Mouse (Mus musculus) forebrain, embryonic 16.5 days (tissue): ENCODE measurements around the gene Itsn1. TPM values are rescaled to one million over a fixed set of nuclear protein-coding genes. Genes with fewer than 3 reads are reported as not detected.

Experiments
- ATAC-seq: fragments of 200-750 bp; cut with Nextera tagmentation; 2 replicates; pipeline ENCODE4 v1.8.0; 2017; ENCODE audit warnings: mild to moderate bottlenecking, moderate library complexity
- H3K27ac ChIP-seq: fragments of 300-500 bp; sonication (generic); 2 replicates; pipeline ENCODE4 v1.5.1; 2014; ENCODE audit warnings: low read length, control low read depth
- H3K27me3 ChIP-seq: fragments of 300-500 bp; sonication (generic); replicated peaks from 2 replicates; pipeline ENCODE4 v1.6.1; 2014; ENCODE audit warnings: low read length; ENCODE audit not compliant: control insufficient read depth, insufficient read depth
- H3K36me3 ChIP-seq: fragments of 300-500 bp; sonication (generic); 2 replicates; pipeline ENCODE4 v1.6.1; 2014; ENCODE audit not compliant: control insufficient read depth, insufficient read depth
- H3K4me1 ChIP-seq: fragments of 300-500 bp; sonication (generic); replicated peaks from 2 replicates; pipeline ENCODE4 v1.6.1; 2014; ENCODE audit warnings: low read length; ENCODE audit not compliant: control insufficient read depth, insufficient read depth
- H3K4me2 ChIP-seq: fragments of 300-500 bp; sonication (generic); 2 replicates; pipeline ENCODE4 v1.6.1; 2014; ENCODE audit warnings: mild to moderate bottlenecking, low read length, control low read depth
- H3K4me3 ChIP-seq: fragments of 300-500 bp; sonication (generic); replicated peaks from 2 replicates; pipeline ENCODE4 v1.5.1; 2014; ENCODE audit warnings: mild to moderate bottlenecking, low read length, control low read depth
- H3K9ac ChIP-seq: fragments of 300-500 bp; sonication (generic); replicated peaks from 2 replicates; pipeline ENCODE4 v1.6.1; 2014; ENCODE audit warnings: low read depth, low read length, control low read depth
- H3K9me3 ChIP-seq: fragments of 300-500 bp; sonication (generic); 2 replicates; pipeline ENCODE4 v1.6.1; 2016; ENCODE audit warnings: low read length; ENCODE audit not compliant: control insufficient read depth
- WGBS: fragments of 180-500 bp; shearing (Covaris S2); extraction: QIAGEN DNeasy Blood & Tissue Kit; methylation state at CpG from one replicate; pipeline ENCODE4 v1.1.7; 2014; 5-methylcytosine and 5-hydroxymethylcytosine counted together
- polyA plus RNA-seq: library from polyadenylated mRNA; unstranded; fragments of >200 nt; fragmentation: Nextera tagmentation; extraction: Ambion mirVana; gene quantifications from 2 replicates; pipeline ENCODE4 v1.2.1, GENCODE M21; 2015

The Itsn1 gene
- polyA plus RNA-seq, 1 experiment from 2014 or later, result 86.3 TPM

DNA sequence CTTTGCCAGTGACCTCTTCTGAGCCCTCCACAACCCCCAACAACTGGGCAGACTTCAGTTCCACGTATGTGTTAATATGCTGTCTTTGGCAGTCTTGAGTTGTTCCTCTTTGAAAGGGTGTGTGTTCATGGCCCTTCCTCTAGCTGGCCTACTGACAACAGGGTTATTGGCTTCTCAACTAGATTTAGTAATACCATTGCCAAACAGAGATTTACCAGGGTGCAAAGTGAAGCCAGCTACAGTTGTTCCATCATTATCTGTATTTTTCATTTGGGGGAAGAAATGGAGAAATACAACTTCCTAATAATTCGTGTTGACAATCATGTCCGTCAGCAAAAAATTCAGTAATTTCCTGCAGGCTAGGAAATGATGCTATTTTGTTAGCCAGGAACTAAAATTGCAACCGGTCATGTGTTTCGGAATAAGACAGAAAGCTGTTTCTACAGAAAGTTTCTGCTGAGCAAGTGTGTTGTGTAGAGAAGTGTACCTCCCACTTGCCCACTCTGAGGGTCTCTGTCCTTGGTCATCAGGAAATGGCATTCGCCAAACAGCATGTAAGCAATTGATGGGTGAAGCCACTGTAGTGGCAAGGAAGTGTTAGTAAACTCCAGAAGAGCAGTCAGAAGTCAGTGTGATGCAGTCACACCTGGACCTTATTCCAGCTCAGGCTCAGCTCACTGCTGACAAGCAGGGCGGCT lies 120.0 kb downstream of the Itsn1 start:
- Histone ChIP-seq H3K9ac (no peak overlapping the region), H3K4me3 (no peak overlapping the region), H3K36me3 (peaks cover 13% of the 10 kb centered on the region), H3K27me3 (no peaks in the 10 kb centered on the region), H3K4me2 (no peak overlapping the region), H3K27ac (no peak overlapping the region), H3K9me3 (no peaks in the 10 kb centered on the region), H3K4me1 (no peaks in the 10 kb centered on the region)
- ATAC-seq, result no peak
- 90% methylated on average over 7 of the region's 7 CpGs for WGBS

DNA sequence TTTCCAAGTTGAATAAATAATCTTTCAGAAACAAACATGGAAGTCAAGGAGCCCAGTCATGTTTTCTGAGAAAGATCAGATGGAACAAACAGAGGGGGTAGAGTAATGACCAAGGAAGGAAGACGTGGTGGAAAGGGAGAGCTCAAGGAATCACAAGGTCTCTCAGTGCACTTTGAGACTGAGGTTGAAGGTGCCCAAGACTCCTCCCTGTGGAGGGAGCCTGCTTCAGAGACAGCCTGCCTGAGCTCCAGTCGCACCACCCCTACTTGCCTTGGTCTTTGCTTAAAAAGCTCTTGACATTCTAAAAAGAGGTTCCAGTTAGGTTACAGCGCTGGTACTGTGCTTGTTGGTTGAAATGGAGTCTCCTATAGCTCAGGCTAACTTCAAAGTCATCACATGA lies 121.1 kb downstream of the Itsn1 start:
- Histone ChIP-seq H3K27me3 (no peaks in the 10 kb centered on the region), H3K4me3 (no peak overlapping the region), H3K9ac (no peak overlapping the region), H3K27ac (no peak overlapping the region), H3K9me3 (no peaks in the 10 kb centered on the region), H3K36me3 (peaks cover 7% of the 10 kb centered on the region), H3K4me1 (no peaks in the 10 kb centered on the region), H3K4me2 (no peak overlapping the region)
- WGBS, result 94% methylated on average over 3 of the region's 3 CpGs
- ATAC-seq, result no peak

DNA sequence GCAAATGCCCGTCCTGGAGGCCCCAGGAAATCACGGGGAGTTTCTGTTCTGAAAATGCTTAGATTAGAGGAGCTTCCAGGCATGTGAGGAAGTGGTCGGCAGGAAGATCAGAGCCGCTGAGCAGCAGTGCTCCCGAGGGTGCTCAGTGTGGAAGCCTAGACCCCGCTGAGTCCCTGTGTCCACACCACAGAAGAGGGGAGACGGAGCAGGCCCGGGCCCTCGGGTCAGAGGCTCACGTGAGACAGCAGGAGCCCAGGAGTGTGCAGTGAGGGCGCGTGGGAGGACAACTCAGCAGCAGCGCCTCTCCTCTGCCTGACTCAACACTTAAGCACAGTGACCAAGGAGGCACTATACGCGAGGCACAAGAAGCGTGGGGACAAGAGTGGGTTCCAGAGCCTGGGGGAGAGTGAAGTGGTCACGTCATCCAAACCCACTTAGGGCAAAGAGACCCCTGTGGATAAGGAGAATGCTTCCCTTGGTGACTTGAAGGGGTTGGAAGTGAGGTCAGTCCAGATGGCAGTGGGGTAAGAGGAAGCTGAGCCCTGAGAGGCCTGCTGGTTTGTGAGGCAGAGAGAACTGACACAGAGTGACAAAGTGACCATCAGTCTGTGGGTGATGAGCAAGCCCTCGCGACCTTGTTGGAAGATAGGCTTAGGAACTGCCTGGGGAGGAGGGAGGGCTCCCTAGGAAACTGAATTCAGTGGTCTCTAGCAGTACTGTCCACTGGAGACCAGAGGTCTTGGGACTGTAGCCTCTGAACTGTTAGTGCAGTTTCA lies 122.6 kb downstream of the Itsn1 start:
- no peaks in the 10 kb centered on the region for H3K9me3 ChIP-seq
- H3K9ac ChIP-seq, result no peak overlapping the region
- no peaks in the 10 kb centered on the region for H3K4me1 ChIP-seq
- peaks cover 15% of the 10 kb centered on the region for H3K36me3 ChIP-seq
- WGBS, result 84% methylated on average over 19 of the region's 19 CpGs
- ATAC-seq, result no peak
- no peak overlapping the region for H3K4me2 ChIP-seq
- H3K27me3 ChIP-seq, result no peaks in the 10 kb centered on the region
- no peak overlapping the region for H3K27ac ChIP-seq
- H3K4me3 ChIP-seq, result no peak overlapping the region

DNA sequence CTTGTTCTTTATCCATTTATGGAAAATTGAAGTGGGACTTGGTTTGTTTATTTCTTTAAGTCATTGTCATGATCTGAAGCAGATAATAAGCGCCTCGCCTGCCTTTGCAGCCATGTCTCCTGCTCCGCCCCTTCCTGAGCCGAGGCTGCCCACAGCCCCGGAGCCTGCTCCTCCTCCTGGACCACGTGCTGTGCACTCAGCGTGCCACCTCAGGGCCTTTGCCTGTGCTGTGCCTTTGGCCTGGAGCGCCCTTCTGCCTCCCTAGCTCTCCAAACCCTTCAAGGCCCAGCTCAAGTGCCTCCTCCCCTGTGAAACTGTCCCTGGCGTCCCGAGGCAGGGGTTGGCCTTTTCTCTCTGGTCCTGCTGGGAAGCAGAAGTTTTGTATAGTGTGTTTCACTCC lies 123.7 kb downstream of the Itsn1 start:
- WGBS, result 80% methylated on average over 10 of the region's 10 CpGs
- Histone ChIP-seq H3K4me3 (no peak overlapping the region), H3K4me1 (no peaks in the 10 kb centered on the region), H3K9me3 (no peaks in the 10 kb centered on the region), H3K36me3 (peaks cover 21% of the 10 kb centered on the region), H3K9ac (no peak overlapping the region), H3K27me3 (no peaks in the 10 kb centered on the region), H3K27ac (no peak overlapping the region), H3K4me2 (no peak overlapping the region)
- ATAC-seq, result no peak

DNA sequence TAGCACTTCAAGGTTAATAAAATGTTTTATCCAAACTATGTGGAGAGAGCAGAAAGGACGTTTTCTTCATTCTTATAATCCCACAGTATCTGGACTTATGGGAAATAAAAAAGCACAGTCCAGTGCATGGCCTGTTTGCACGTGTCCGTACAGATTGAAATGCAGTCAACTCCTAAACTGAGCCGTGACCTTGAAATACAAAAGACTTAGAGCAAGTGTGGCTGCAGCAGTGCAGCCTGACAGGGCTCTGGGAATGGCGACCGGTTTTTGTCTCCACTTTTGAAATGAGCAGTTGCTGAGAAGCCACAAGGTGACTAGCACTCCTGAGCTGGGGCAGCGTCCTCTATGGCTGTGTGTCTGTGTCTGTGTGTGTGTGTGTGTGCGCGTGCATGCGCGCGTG lies 124.1 kb downstream of the Itsn1 start:
- no peak overlapping the region for H3K4me2 ChIP-seq
- H3K27me3 ChIP-seq, result no peaks in the 10 kb centered on the region
- H3K4me3 ChIP-seq, result no peak overlapping the region
- no peak for ATAC-seq
- no peaks in the 10 kb centered on the region for H3K4me1 ChIP-seq
- WGBS, result 87% methylated on average over 12 of the region's 12 CpGs
- no peak overlapping the region for H3K9ac ChIP-seq
- no peak overlapping the region for H3K27ac ChIP-seq
- no peaks in the 10 kb centered on the region for H3K9me3 ChIP-seq
- peaks cover 21% of the 10 kb centered on the region for H3K36me3 ChIP-seq

DNA sequence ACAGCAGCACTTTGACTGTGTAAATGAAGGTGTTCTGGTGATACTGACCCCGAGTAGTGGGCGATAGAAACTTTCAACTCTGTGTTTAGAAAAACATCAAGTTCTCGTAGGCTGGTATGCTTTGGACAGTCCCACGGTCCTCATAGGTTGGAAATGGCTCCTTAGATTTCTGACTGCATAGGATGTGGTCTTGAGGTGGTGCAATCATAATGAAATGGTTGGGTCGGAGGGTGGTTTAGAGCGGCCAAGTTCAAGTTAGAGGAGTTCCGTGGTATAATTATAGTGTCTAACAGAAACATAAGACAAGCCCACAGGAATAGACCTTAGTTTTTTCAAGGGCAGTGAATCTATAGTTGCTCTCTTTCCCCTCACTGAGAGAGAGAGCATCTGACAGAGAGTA lies 129.6 kb downstream of the Itsn1 start:
- H3K4me1 ChIP-seq, result peaks cover 12% of the 10 kb centered on the region; the same call in 1 of the 2 replicates
- H3K27ac ChIP-seq, result no peak overlapping the region
- peaks cover 17% of the 10 kb centered on the region for H3K36me3 ChIP-seq
- no peak overlapping the region for H3K9ac ChIP-seq
- no peak for ATAC-seq
- H3K27me3 ChIP-seq, result no peaks in the 10 kb centered on the region
- no peak overlapping the region for H3K4me3 ChIP-seq
- H3K9me3 ChIP-seq, result no peaks in the 10 kb centered on the region
- WGBS, result 95% methylated on average over 7 of the region's 7 CpGs
- H3K4me2 ChIP-seq, result no peak overlapping the region

DNA sequence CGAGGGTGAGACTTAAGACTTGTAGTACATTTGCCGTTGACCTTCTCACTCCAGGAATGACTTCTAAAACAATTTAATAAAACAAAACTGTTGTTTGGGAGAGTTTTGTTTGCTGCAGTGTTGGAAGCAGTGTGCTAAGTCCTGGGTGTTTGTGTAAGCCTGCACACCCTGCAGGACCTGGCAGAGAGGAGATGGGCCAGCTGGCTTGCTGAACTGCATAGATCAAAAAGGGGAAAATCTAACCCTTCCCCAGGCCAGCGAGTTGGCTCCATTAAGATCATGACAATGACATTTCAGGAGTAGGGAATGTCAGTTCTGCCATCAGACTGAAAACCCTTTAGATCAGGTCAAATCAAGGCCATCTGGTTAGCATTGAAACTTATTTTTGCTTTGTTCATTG lies 130.1 kb downstream of the Itsn1 start:
- WGBS, result 88% methylated on average over 3 of the region's 3 CpGs
- Histone ChIP-seq H3K27ac (no peak overlapping the region), H3K9ac (no peak overlapping the region), H3K36me3 (peaks cover 17% of the 10 kb centered on the region), H3K27me3 (no peaks in the 10 kb centered on the region), H3K4me2 (no peak overlapping the region), H3K4me1 (peaks cover 12% of the 10 kb centered on the region; the same call in 1 of the 2 replicates), H3K9me3 (no peaks in the 10 kb centered on the region), H3K4me3 (no peak overlapping the region)
- no peak for ATAC-seq

DNA sequence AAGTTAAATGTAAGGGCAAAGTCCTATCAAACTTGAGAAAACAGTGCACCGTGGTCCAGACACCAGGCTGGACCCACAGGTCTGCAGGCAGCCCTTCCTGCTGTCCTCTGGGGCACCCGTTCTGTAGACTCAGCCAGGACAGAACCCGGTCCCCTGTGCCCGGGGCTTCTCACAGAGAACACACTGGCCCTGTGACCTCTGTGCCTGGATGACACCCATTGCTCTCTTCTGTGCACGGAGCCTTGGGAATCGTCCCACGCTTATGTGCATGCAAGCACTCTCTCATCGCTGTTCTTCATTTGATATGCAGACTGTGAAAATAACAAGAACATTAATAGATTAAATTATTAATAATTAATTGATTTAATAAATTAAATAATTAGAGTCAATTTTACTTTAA lies 130.9 kb downstream of the Itsn1 start:
- H3K9ac ChIP-seq, result no peak overlapping the region
- H3K36me3 ChIP-seq, result peaks cover 17% of the 10 kb centered on the region
- no peak overlapping the region for H3K4me3 ChIP-seq
- 88% methylated on average over 8 of the region's 8 CpGs for WGBS
- no peak overlapping the region for H3K27ac ChIP-seq
- no peaks in the 10 kb centered on the region for H3K27me3 ChIP-seq
- peaks cover 12% of the 10 kb centered on the region; the same call in 1 of the 2 replicates for H3K4me1 ChIP-seq
- ATAC-seq, result no peak
- H3K9me3 ChIP-seq, result no peaks in the 10 kb centered on the region
- H3K4me2 ChIP-seq, result no peak overlapping the region

DNA sequence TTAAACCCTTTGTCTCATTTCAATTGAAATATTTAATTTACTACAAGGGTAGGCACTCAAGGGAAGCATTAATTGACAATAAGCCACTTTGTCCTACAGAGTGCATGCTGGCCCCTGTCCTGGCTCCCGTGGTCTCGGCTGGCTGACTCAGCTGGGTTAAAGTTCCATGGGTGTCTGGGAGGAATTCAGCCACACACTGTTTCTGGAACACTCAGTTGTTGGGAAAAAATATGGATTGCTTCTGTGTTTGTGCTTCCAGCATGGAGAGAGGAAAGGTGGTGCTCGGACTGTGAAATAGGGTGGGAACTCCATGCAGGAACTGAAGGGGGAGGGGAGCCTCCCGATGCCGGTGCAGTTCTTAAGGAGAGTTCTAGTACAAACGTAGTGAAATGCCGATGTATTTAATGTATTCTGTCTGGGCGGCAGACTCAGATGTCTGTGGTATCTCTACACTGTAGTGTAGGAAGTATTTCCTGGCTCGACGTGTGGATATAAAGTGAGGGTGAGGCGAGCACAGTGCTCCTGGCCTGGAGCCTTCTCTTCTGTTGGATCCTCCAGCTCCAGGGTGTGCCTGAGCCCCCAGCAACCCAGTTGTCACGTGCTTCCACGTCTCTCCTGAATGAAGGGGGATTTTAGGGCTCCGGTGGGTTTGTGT lies 131.5 kb downstream of the Itsn1 start:
- WGBS, result 61% methylated on average over 14 of the region's 14 CpGs
- no peak overlapping the region for H3K9ac ChIP-seq
- H3K4me2 ChIP-seq, result no peak overlapping the region
- ATAC-seq, result no peak
- H3K27me3 ChIP-seq, result no peaks in the 10 kb centered on the region
- no peaks in the 10 kb centered on the region for H3K9me3 ChIP-seq
- H3K27ac ChIP-seq, result peak overlapping the region; percentile 31; the same call in 1 of the 2 replicates
- H3K4me1 ChIP-seq, result peaks cover 12% of the 10 kb centered on the region; the same call in 1 of the 2 replicates
- no peak overlapping the region for H3K4me3 ChIP-seq
- H3K36me3 ChIP-seq, result peaks cover 18% of the 10 kb centered on the region
